Mouse (Mus musculus) lung, adult 2 months (tissue): Measurements from ENCODE around the gene Ppm1e.

Source experiments
- CTCF ChIP-seq: fragments of 200-500 bp; IDR thresholded peaks from 2 replicates; pipeline ENCODE4 v1.5.1; 2011; ENCODE audit warnings: mild to moderate bottlenecking, low read length, control low read depth; ENCODE audit not compliant: insufficient read depth
- POLR2A ChIP-seq: fragments of 200-500 bp; IDR thresholded peaks from 2 replicates; pipeline ENCODE4 v1.6.1; 2011; ENCODE audit warnings: low read depth, mild to moderate bottlenecking, control low read depth, low read length, borderline replicate concordance; ENCODE audit errors: extremely low read depth

DNA sequence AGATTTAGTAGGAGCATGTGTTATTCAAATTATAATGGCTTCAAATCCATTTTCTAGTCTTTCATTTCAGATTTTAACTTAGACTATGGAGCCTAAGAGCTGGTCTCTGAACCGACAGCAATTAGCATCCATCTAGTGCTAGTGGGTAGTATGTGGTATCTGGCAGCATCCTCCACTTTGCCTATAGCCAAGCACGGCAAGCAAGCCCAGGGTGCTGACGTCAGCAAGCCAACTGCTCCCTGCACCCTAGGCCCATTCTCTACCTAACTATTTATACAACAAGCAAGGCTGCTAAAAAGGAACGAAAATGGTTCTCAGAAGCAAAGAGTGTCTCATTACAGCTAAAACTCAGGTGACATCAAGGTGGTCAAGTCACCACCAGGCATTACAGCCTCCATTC is 80.0 kb downstream of the Ppm1e start:
- TF ChIP-seq CTCF (no peak), POLR2A (no peak)
